Mouse (Mus musculus): ENCODE measurements around the gene Noct. TPM values are rescaled to one million over a fixed set of nuclear protein-coding genes. Genes with fewer than 3 reads are reported as not detected.
A peak's percentile ranks its signal among the peaks of the same experiment; 100 is the strongest.
"Not testable (repeated sequence)": the region's sequence is repeated elsewhere in the genome, so short reads cannot be mapped to it uniquely, and the experiment has no call there.

Gene Noct
- polyA plus RNA-seq (2012; fragmentation: generic; extraction: Trizol), result 10.8 TPM
- long read RNA-seq, experiment 1, partial matches to known transcripts, result 0 of 3 reads
- long read RNA-seq, experiment 1, other reads (novel, unspliced or antisense), result 1 of 3 reads
- long read RNA-seq, experiment 2, full-length matches to known transcripts, result 141 of 143 reads
- long read RNA-seq, experiment 2, partial matches to known transcripts, result 1 of 143 reads
- long read RNA-seq, experiment 2, other reads (novel, unspliced or antisense), result 1 of 143 reads

GRCm38 (mm10) chr3:51224363-51225225 lies at the start of gene Noct:
Gene Noct (plus strand): TSS chr3:51224447.
- Histone ChIP-seq H3K4me3 (ENCODE audit: insufficient read depth, poor library complexity, severe bottlenecking) (peak within 1 kb of the TSS; percentile 71), H3ac (ENCODE audit: control insufficient read depth, insufficient read length, low read depth) (peak within 1 kb of the TSS; percentile 72), H3K79me2 (ENCODE audit: control insufficient read depth, insufficient read depth) (peaks cover 49% of the 10 kb centered on the region), H3K36me3 (ENCODE audit: control insufficient read depth, insufficient read depth) (peaks cover 18% of the 10 kb centered on the region), H3K79me3 (ENCODE audit: low read depth) (peaks cover 41% of the 10 kb centered on the region), H3K27me3 (ENCODE audit: control insufficient read depth, insufficient read depth, insufficient read length) (no peaks in the 10 kb centered on the region)
- TF ChIP-seq USF1 (IDR thresholded peaks at IDR 0.05; ENCODE audit: low read depth) (no peak), FOSL1 (IDR thresholded peaks at IDR 0.05; ENCODE audit: insufficient read depth, low read length, poor library complexity, severe bottlenecking) (no peak), MYOG (IDR thresholded peaks at IDR 0.05; ENCODE audit: control insufficient read depth, extremely low read depth, insufficient read length) (no peak), MYOD1 (IDR thresholded peaks at IDR 0.05; ENCODE audit: control insufficient read depth, insufficient read length, low read depth) (no peak), MAX (IDR thresholded peaks at IDR 0.05) (peak; percentile 87)

- Histone ChIP-seq H3ac (ENCODE audit: control insufficient read depth, insufficient read length, low read depth) (no peak overlapping the region), H3K4me3 (ENCODE audit: insufficient read depth, poor library complexity, severe bottlenecking) (no peak overlapping the region), H3K27me3 (ENCODE audit: control insufficient read depth, insufficient read depth, insufficient read length) (no peaks in the 10 kb centered on the region), H3K79me2 (ENCODE audit: control insufficient read depth, insufficient read depth) (no peaks in the 10 kb centered on the region), H3K79me3 (ENCODE audit: low read depth) (no peaks in the 10 kb centered on the region), H3K36me3 (ENCODE audit: control insufficient read depth, insufficient read depth) (no peaks in the 10 kb centered on the region)
- TF ChIP-seq CTCF (IDR thresholded peaks at IDR 0.05; ENCODE audit: control insufficient read depth, insufficient read depth, insufficient read length), result no peak
- no peak for TF ChIP-seq MYOG (IDR thresholded peaks at IDR 0.05; ENCODE audit: control insufficient read depth, extremely low read depth, insufficient read length)
- no peak for TF ChIP-seq MAX (IDR thresholded peaks at IDR 0.05)
- no peak for TF ChIP-seq FOSL1 (IDR thresholded peaks at IDR 0.05; ENCODE audit: insufficient read depth, low read length, poor library complexity, severe bottlenecking)
- no peak for TF ChIP-seq USF1 (IDR thresholded peaks at IDR 0.05; ENCODE audit: low read depth)
- no peak for TF ChIP-seq CEBPB (IDR thresholded peaks at IDR 0.05; ENCODE audit: low read depth)
- no peak for TF ChIP-seq MYOD1 (IDR thresholded peaks at IDR 0.05; ENCODE audit: control insufficient read depth, insufficient read length, low read depth)
These were observed 46.1 kb upstream of the Noct start for GRCm38 (mm10) chr3:51178158-51178557.

GRCm38 (mm10) chr3:51179460-51180146 lies 44.6 kb upstream of the Noct start:
- Histone ChIP-seq H3K36me3 (ENCODE audit: control insufficient read depth, insufficient read depth) (no peaks in the 10 kb centered on the region), H3K27me3 (ENCODE audit: control insufficient read depth, insufficient read depth, insufficient read length) (no peaks in the 10 kb centered on the region)
- TF ChIP-seq CEBPB (IDR thresholded peaks at IDR 0.05; ENCODE audit: low read depth) (no peak), CTCF (IDR thresholded peaks at IDR 0.05; ENCODE audit: control insufficient read depth, insufficient read depth, insufficient read length) (no peak), MAX (IDR thresholded peaks at IDR 0.05) (no peak), FOSL1 (IDR thresholded peaks at IDR 0.05; ENCODE audit: insufficient read depth, low read length, poor library complexity, severe bottlenecking) (no peak), MYOD1 (IDR thresholded peaks at IDR 0.05; ENCODE audit: control insufficient read depth, insufficient read length, low read depth) (no peak), USF1 (IDR thresholded peaks at IDR 0.05; ENCODE audit: low read depth) (no peak), MYOG (IDR thresholded peaks at IDR 0.05; ENCODE audit: control insufficient read depth, extremely low read depth, insufficient read length) (no peak)

GRCm38 (mm10) chr3:51180341-51180940 lies 43.8 kb upstream of the Noct start:
- TF ChIP-seq USF1 (IDR thresholded peaks at IDR 0.05; ENCODE audit: low read depth) (no peak), CTCF (IDR thresholded peaks at IDR 0.05; ENCODE audit: control insufficient read depth, insufficient read depth, insufficient read length) (no peak), MAX (IDR thresholded peaks at IDR 0.05) (no peak), CEBPB (IDR thresholded peaks at IDR 0.05; ENCODE audit: low read depth) (no peak), MYOD1 (IDR thresholded peaks at IDR 0.05; ENCODE audit: control insufficient read depth, insufficient read length, low read depth) (no peak), FOSL1 (IDR thresholded peaks at IDR 0.05; ENCODE audit: insufficient read depth, low read length, poor library complexity, severe bottlenecking) (no peak), MYOG (IDR thresholded peaks at IDR 0.05; ENCODE audit: control insufficient read depth, extremely low read depth, insufficient read length) (no peak)

More at GRCm38 (mm10) chr3:51179460-51180146, 44.6 kb upstream of the Noct start:
- Histone ChIP-seq H3K79me2 (ENCODE audit: control insufficient read depth, insufficient read depth) (no peaks in the 10 kb centered on the region), H3ac (ENCODE audit: control insufficient read depth, insufficient read length, low read depth) (no peak overlapping the region), H3K79me3 (ENCODE audit: low read depth) (no peaks in the 10 kb centered on the region), H3K4me3 (ENCODE audit: insufficient read depth, poor library complexity, severe bottlenecking) (no peak overlapping the region)

GRCm38 (mm10) chr3:51182455-51182854 lies 41.8 kb upstream of the Noct start:
- no peak overlapping the region for H3K4me3 ChIP-seq (ENCODE audit: insufficient read depth, poor library complexity, severe bottlenecking)
- no peak overlapping the region for H3ac ChIP-seq (ENCODE audit: control insufficient read depth, insufficient read length, low read depth)
- no peak for TF ChIP-seq MAX (IDR thresholded peaks at IDR 0.05)
- H3K27me3 ChIP-seq (ENCODE audit: control insufficient read depth, insufficient read depth, insufficient read length), result no peaks in the 10 kb centered on the region
- H3K79me3 ChIP-seq (ENCODE audit: low read depth), result no peaks in the 10 kb centered on the region
- no peaks in the 10 kb centered on the region for H3K79me2 ChIP-seq (ENCODE audit: control insufficient read depth, insufficient read depth)
- no peaks in the 10 kb centered on the region for H3K36me3 ChIP-seq (ENCODE audit: control insufficient read depth, insufficient read depth)

More at GRCm38 (mm10) chr3:51180341-51180940, 43.8 kb upstream of the Noct start:
- H3K79me3 ChIP-seq (ENCODE audit: low read depth), result no peaks in the 10 kb centered on the region
- H3K27me3 ChIP-seq (ENCODE audit: control insufficient read depth, insufficient read depth, insufficient read length), result no peaks in the 10 kb centered on the region
- H3K36me3 ChIP-seq (ENCODE audit: control insufficient read depth, insufficient read depth), result no peaks in the 10 kb centered on the region
- no peak overlapping the region for H3ac ChIP-seq (ENCODE audit: control insufficient read depth, insufficient read length, low read depth)
- H3K79me2 ChIP-seq (ENCODE audit: control insufficient read depth, insufficient read depth), result no peaks in the 10 kb centered on the region
- no peak overlapping the region for H3K4me3 ChIP-seq (ENCODE audit: insufficient read depth, poor library complexity, severe bottlenecking)

GRCm38 (mm10) chr3:51183508-51183907 lies 40.7 kb upstream of the Noct start:
- not testable (repeated sequence) for H3K4me3 ChIP-seq (ENCODE audit: insufficient read depth, poor library complexity, severe bottlenecking); H3K79me3 ChIP-seq (ENCODE audit: low read depth); H3ac ChIP-seq (ENCODE audit: control insufficient read depth, insufficient read length, low read depth); H3K79me2 ChIP-seq (ENCODE audit: control insufficient read depth, insufficient read depth); H3K36me3 ChIP-seq (ENCODE audit: control insufficient read depth, insufficient read depth); H3K27me3 ChIP-seq (ENCODE audit: control insufficient read depth, insufficient read depth, insufficient read length)

GRCm38 (mm10) chr3:51183967-51184366 lies 40.3 kb upstream of the Noct start:
- not testable (repeated sequence) for H3K79me2 ChIP-seq (ENCODE audit: control insufficient read depth, insufficient read depth); H3K27me3 ChIP-seq (ENCODE audit: control insufficient read depth, insufficient read depth, insufficient read length); H3K36me3 ChIP-seq (ENCODE audit: control insufficient read depth, insufficient read depth); H3K79me3 ChIP-seq (ENCODE audit: low read depth); H3ac ChIP-seq (ENCODE audit: control insufficient read depth, insufficient read length, low read depth); H3K4me3 ChIP-seq (ENCODE audit: insufficient read depth, poor library complexity, severe bottlenecking)
